Mouse (Mus musculus): ENCODE data around the gene Pde1c.

- TF ChIP-seq GATA1 (IDR thresholded peaks at IDR 0.05; ENCODE audit: low read length): no peak
- TF ChIP-seq TAL1 (IDR thresholded peaks at IDR 0.05; ENCODE audit: low read length): no peak
These were observed 83.8 kb downstream of the Pde1c start for GRCm38 (mm10) chr6:56485078-56485477.
